Mouse (Mus musculus): ENCODE results near the gene Auts2.

Auts2 gene

DNA sequence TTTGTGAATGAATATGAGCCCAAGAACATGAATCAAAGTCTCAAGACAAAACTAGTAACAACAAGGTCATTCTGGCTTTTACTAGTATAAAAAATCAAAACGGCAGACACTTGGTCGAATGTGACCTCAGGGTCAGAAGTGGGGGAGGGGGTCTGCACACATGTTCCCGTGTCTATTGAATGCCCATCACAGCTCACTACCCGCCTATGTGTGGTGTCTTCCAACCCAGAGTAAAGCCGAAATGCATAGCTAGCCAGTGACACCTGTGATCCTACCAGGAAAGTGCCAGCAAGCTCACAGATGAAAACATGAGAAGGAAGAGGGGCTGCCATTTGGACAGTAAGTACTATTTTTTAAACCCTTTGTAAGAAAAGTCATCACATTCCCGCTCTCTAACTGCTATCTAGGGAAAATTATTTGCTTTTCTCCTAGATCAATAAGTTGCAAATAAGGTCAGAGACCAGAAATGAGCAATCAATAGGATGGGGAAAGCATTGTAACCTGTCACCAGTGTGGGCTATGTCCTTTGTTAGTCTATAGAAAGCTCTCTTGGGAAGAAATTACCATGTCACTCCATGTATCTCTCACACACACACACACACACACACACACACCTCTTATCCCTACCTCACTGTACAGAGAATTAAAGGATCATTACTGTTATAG lies 94.6 kb downstream of the Auts2 start:
- DNase-seq (ENCODE audit: low read depth), result no peak

DNA sequence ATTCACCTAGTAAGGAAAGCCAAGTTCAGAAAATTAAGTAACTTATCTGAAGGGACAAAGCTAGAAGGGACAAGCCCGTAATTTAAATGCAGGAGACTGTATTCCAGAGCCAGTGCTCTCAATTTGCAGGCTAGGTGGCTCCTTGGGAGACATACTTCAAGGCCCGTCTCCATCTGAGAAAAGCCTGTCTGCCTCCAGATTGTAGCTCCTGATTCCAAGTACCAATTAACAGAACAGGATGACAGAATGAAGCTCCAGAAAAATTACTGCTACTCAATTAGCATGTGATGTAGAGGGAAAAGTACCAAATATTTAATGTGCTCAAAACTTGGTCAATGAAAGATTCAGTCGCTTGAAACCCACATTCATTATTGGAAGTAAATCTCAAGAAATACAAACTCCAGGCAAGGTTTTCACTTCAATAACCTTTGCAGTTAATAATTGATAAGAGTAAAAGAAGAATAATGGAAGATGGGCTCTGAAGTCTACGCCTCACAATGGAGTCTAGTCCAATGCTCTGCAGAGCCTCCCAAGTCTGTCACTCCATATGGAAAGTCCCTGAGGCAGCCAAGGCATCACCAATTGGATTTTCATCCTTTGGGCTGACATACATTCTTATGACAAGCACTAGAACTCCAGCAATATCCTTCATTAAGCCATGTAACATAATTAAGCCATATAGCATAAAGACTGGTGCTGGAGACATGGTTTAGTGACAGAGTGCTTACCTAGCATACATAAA lies 97.8 kb downstream of the Auts2 start:
- no peak for DNase-seq (ENCODE audit: low read depth)

DNA sequence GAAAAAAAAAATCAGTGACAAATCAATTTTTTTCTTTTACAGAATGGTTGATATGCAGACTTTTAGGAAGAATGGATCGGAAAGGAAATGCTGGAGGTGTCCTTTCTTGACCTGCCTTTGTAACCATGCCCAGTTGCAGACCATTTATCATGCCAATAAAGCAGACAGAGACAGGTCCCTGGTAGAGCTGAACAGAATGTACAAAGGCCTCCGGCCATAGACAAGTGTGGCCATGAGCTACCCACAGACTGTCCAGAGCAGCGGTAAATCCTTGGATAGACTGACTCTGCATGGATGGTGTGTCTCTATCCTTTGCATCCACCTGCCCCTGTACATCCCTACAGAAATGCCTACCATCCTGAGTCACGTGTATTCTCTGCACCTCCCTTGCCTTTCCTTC lies 100.2 kb downstream of the Auts2 start:
- DNase-seq (ENCODE audit: low read depth), result no peak

DNA sequence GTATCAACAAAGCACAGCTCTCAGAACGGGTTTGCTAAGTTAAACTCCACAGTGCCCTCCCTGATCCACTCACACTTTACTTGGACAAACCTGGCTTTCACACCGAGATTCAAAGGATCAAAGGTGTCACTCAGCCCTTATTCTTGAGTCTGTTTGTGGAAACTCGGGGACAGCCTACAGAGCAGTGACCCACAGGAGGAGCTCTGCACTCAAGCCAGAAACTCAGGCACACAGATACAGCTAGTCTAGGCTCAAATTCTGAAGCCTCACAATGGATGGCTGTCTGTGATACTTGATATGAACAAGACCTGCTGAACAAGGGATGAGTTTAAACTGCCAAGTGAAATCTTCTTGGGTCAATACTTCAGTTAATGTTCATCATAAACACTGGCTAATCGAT lies 104.7 kb downstream of the Auts2 start:
- DNase-seq (ENCODE audit: low read depth), result no peak

DNA sequence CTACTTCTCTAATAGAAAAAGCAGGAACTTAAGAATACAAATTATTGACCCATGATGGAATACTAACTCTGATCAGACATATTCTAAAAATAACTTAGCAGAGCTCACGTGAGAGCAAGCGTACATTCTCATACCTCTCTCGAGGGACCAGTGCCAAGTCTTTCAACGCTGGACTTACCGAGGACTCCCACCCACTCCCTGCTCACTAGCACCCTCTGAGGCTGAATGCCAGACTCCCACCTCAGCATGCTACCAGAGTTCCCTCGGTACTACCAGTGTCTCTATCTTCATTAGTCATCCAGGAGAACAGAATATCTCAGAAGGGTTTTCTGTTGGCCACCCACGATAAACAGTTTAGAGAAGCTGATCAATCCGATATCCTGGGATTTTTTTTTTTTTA lies 105.2 kb downstream of the Auts2 start:
- no peak for DNase-seq (ENCODE audit: low read depth)

DNA sequence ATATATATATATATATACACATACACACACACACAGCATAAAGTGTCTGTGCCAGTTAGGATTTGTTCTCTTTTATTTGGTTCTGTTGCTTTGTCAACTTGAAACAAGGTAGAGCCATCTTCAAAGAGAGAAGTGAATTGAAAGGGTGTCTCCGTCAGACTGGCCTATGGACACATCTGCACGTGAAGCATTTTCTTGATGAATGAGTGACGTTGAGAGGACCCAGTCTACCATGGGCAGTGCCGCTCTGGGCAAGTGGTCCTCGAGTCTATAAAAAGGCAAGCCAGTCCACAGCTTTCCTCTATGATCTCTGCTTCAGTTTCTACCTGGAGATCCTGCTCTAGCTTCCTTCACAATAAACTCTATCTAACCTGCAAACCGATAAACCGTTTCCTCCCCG lies 105.7 kb downstream of the Auts2 start:
- DNase-seq (ENCODE audit: low read depth), result no peak

DNA sequence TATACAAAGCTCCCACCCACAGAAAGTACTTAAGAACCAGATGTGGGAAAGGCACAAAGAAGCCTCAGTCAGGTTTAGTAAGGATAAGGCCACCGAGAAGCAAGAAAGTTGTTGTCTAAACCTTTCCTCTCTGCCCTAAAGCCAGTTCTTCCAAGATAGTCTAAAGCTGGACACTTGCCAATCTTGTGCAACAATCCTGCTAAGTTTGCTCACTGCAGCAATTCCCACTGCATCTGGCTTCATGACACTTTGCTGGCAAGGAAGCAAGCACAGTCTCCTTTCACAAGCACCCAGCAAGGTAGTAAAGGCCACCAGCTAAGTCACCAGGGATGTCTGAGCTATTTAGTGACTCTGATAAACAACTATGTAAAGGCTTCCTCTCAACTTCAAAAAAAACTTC lies 106.2 kb downstream of the Auts2 start:
- no peak for DNase-seq (ENCODE audit: low read depth)

DNA sequence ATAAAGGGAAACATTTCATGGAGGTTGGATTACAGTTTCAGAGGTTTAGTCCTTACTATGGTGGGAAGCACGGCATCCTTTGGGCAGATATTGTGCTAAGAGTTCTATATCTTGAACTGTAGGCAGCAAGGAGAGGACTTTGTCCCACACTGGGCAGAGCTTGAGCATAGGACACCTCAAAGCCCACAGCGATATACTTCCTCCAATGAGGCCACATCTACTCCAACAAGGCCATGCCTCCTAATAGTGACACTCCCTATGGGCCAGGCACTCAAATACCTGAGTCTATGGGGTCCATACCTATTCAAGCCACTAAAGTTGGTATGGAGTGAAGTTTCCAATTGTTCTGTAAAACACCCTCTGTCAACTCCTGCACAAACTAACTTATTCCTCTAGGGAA lies 106.7 kb downstream of the Auts2 start:
- DNase-seq (ENCODE audit: low read depth), result no peak

DNA sequence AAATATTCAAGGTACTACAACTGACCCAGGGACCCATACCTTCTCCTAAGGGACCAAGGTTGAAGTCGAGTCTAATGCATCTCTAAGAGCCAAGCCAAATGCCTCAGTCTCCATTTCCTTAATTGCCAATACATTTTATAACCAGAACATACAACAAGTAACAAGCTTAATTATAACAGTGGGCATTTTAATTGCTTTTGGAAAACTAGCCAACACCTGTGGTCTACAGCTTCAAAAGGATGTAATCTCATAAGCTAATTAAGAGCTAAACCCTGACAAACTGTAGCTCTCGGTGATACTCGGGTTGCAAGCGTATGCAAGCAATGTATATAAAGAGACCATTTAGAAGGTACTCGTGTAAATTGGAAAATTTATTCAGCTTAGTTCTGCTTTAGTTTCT lies 107.7 kb downstream of the Auts2 start:
- no peak for DNase-seq (ENCODE audit: low read depth)

DNA sequence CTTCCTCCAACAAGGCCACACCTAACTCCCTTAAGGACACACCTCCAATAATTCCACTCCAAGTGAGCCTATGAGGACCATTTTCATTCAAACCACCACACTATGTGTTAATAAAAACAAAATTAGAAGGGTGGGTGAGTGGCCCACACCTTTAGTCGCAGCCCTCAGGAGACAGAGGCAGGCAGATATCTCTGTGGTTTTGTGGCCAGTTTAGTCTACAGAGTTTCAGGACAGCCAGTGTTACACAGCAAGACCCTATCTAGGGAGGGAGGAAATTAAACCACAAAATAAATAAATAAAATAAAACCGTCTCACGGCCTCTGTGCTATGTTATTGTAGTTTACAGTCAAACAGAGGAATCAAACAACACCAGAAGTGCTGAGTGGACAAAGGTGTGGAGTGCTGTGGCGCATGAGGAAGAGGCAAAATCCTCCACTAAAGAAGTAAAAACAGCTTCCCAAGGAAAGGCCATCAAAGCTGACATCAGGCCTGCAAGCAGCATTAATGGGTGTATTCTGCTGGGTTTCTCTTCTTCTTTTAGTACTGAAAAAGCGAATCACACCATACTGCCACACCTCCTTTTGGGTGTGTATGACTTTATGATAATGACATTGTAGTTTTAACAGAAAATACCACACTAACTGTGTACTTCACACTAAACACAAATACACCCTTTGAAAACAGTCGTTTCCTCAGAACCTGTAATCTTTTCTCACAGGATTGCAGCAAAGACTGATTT lies 109.6 kb downstream of the Auts2 start:
- no peak for DNase-seq (ENCODE audit: low read depth)

DNA sequence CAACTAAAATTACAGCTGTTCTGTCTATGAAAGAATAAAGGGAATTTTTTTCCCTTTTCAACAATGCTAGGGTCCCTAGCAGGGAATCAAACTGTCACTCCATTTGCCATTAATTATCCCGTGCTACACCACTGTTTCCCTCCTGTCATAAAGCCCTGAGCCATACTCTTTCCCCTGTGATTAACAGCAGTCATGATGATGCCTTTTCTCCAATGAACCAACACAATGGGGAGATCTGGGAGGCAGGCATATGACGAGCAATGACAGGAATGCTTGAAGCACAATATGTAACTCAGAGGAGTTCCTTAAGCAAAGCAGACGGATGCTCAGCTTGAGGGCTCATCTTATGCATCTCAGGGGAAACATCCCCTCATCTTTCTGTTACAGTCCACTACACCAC lies 113.8 kb downstream of the Auts2 start:
- DNase-seq (ENCODE audit: low read depth), result no peak

DNA sequence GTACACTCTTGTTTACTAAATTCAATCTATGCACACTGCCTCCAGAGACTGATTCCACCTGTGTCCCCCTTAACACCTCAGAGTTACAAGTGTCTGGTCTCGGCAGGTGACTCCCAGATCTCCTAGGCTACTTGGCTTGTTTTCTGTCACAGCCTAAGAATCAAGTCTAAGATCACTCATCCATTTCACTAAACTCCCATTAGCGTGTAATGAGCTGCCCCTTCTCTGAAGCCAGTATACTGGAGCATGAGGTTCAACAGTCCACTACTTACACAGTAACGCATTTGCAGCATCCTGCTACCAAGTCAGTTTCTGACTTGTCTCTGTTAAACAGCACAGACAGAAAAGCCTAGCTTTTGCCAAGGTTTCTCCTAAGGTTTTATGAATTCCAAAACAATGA lies 116.8 kb downstream of the Auts2 start:
- no peak for DNase-seq (ENCODE audit: low read depth)

DNA sequence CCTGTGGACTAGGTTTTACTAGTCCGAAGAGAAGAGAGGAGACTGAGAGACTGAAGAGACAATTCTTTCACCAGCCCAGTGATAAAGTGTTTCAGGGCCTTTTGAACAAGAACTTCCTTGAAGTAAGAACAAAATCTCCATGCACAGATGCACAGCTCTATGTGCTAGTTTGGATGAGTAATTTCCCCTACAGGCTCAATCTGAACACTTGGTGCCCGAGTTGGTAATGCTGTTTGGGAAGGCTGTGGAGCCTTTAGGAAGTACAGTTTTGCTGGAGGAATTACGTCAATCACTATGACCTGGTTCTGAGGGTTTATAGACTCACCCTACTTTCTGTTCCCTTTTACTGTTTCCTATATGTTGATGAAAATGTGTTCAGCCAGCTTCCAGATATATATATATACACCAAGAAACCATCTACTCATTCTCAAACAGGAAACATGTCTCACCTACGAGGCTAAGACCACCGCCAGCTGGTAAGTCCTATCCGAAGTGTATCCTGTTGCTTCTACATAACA lies 117.3 kb downstream of the Auts2 start:
- no peak for DNase-seq (ENCODE audit: low read depth)

DNA sequence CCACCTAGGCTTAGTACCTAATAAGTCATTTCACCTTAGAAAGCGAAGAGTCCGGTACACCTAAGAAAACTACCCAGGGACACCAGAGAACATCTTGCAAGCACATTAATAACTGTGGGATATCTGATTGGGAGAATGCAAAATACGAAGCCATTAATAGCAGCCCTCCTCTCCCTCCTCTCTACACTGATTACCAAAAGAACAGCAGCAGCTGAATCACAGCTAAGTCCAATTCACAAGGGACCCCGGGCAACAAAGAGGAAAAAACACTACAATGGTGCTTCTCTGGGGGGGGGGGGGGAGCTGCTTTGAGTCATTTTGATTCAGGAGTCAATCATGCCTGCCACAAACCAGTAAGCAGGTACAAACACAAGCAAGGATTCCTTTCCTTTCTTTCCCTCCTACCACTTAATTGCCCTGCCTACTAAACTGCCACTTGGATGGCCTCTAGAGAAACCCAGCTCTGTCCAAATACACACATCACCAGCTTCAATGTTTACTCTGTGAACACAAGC lies 132.7 kb downstream of the Auts2 start:
- no peak for DNase-seq (ENCODE audit: low read depth)

DNA sequence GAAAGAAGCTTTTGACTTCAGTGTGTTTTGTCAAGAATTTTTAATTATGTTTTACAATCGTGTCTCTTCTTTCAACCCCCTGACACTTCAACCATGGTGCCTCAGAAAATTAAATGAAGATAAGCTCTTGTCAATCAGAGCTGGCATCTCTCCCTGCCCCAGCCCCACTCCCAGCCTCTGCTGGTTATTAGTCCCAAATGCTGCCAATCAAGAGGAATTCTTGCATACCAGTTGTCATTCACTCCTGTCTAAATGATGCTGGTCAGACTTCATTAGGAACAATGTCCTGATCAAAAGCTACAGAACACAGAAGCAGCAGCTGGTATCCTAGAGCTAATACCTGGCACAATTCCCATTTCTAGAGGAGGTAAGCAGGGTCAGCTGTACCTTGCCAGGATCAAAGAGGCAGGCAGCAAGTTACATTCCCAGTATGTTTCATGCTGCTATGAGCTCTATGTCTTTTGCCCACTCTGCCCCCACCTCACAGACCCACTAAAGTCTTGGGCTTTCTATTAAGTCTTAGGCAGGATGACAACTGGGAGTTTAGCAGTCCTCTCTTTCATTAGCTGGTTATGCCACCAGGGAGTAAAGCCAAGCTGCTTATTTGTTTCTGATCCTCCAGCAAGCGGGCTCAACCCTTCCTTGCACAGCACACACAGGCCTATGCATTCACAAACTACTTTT lies 134.1 kb downstream of the Auts2 start:
- no peak for DNase-seq (ENCODE audit: low read depth)

DNA sequence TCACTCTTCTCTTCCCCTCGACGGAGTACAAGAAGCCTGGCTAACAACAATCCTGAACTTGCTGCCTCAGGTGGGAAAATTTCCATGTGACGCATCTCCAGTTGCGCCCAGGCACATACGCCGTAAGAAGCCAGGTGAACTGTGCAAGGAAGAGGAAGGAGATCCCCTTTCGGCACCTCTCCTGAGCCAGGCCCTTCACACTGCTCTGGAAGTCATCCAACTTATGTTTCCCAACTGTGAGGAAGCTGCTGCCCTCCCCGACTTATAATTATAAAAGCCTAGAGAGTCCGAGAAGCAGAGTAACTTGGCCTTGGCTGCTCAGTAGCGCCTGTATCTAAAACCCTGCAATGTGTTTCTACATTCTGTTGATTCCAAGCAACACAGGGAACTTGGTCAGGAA lies 142.6 kb downstream of the Auts2 start:
- DNase-seq (ENCODE audit: low read depth), result no peak

DNA sequence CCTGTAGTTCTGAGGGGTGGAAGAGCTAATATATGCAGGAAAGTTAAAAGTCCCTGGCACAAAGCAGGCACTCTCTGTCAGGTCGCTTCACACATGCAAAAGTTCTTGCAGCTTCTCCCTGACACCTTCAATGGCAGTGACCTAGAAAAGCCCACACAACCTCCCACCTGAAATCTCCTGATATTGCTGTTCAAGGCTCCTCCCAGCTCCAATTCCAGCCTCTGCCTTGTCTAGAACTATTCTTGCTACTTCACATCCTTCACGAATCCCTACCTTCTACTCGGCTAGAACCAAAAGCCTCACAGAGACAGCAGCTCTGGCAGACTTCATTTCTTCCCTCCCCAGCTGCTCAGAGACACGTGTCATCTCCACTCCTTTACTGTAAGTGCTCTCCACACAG lies 143.7 kb downstream of the Auts2 start:
- DNase-seq (ENCODE audit: low read depth), result no peak

DNA sequence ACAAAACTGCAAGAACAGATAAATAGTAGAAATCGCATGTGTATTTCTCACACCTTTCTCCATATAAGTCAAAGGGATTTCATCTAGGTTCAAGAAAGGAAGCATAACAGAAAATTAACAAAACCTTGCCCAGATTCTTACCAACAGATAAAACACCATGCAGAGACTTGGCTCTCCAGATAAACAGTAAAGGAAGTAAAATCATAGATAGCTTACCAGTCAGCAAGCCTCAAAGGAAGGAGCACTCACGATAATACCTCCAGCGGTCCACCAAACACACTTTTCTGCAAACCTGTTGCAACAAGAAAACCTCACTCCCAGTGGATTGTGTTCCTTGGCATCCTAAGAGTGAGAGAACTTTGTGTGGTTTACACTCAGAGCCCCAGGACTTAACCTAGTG lies 147.2 kb downstream of the Auts2 start:
- no peak for DNase-seq (ENCODE audit: low read depth)

DNA sequence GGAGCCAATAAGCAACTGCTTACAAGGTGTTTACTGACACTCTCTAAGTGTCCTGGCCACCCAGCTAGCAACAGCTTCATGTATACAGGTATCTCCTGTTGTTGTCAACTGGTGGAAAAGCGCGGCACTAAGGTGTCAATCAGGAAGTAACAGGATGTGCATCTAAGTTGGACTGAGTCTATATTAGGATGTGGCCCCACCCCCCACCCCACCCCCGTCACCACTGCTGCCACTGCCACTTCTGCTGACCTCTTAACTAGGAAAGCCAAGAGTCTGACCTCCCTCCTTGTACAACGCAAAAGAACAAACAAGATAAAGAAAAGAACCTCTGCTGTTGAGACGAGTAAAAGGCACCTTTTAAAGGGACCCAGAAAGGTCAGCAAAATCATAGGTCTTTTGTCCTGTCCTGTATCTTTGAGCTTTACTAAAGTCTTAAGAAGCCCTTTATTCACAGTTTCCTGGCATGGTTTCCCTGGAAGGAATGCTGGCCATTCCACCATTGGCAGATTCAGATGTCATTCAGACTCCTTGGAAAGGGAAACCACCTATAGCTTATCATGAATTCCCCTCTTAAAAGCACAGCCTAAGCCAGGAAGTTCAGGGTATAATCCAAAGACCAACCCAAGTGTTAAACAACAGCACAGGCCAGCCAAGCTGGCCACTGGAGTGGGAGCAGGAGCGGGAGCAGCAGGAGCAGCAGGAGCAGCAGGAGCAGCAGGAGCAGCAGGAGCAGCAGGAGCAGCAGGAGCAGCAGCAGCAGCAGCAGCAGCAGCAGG lies 148.2 kb downstream of the Auts2 start:
- DNase-seq (ENCODE audit: low read depth), result no peak

DNA sequence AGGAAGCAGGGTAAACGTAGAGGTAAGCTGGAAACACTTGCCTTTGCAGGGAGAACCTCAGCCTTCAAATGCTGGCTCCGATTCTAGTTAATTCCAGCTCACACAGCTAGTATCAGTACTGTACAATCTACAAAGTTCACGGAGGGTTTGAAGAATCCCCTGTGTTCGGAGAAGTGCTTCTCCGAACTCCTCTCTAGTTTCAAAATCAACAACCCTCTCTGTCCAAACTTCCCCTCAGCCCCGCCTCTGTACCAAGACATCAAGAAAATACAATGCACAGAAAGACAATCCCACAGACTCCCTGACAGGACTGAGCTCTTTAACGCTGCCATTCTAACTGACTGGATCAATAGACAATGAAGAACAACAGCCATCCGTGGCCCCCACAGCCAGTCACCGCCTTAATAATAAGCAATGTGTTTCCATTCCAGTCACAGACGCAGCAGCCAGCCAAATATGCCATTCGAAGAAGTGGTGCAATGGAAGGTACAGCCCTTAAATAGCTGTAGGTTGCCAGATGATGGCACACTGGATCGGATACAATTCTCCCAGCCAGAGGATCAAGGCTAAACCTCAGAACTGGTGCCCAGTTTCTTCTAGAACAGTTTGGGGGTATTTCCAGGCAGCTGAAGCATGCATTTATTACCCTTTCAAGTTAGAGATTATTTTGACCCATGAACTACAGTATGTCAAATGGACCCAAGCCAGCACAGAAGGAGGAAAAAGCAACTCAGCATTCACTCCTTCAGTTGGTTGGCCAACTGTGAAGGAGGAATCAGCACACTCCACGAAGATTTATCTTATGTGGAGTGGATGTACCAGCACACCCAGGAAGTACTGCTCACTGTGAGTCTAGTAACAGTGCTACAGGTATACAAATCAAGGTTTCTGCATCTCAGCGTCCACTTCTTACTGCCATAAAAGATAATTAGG lies 151.0 kb downstream of the Auts2 start:
- DNase-seq (ENCODE audit: low read depth), result no peak

Measured in naive thymus-derived CD4-positive, alpha-beta T cell, adult 2 months (primary cell).